Mouse (Mus musculus) liver, postnatal 0 days (tissue): Measurements from ENCODE around the gene Bcl2l11.

Source experiments
- CTCF ChIP-seq: sonication (generic); IDR thresholded peaks from 2 replicates; pipeline ENCODE4 v1.5.1; 2016; ENCODE audit warnings: antibody characterized with exemption, low read depth
- EP300 ChIP-seq: IDR thresholded peaks from 2 replicates; pipeline ENCODE4 v1.6.1; 2016; ENCODE audit warnings: antibody characterized with exemption, low read depth, mild to moderate bottlenecking

- no peak for TF ChIP-seq CTCF
- TF ChIP-seq EP300, result no peak
Observed at GRCm38 (mm10) chr2:128105651-128106050, 20.2 kb upstream of the Bcl2l11 start.
